Mouse (Mus musculus) bone marrow macrophage, adult 2 months (primary cell): ENCODE measurements around the gene Tcam1. TPM values are rescaled to one million over a fixed set of nuclear protein-coding genes. Genes with fewer than 3 reads are reported as not detected.
A peak's percentile ranks its signal among the peaks of the same experiment; 100 is the strongest.

ENCODE experiments used
- H3K27ac ChIP-seq: 2 replicates; pipeline ENCODE4 v1.5.1; 2012; ENCODE audit warnings: low read depth, low read length; ENCODE audit not compliant: insufficient read depth
- H3K4me1 ChIP-seq: 2 replicates; pipeline ENCODE4 v1.6.1; 2012; ENCODE audit warnings: low read length; ENCODE audit not compliant: control insufficient read depth, insufficient read depth
- H3K4me3 ChIP-seq: 2 replicates; pipeline ENCODE4 v1.5.1; 2012; ENCODE audit warnings: mild to moderate bottlenecking, low read length, moderate library complexity; ENCODE audit not compliant: insufficient read depth
- CTCF ChIP-seq: IDR thresholded peaks from 2 replicates; pipeline ENCODE4 v1.5.1; 2012; ENCODE audit warnings: low read depth, mild to moderate bottlenecking, low read length, moderate library complexity
- POLR2A ChIP-seq: IDR thresholded peaks from 2 replicates; pipeline ENCODE4 v1.6.1; 2012; ENCODE audit warnings: mild to moderate bottlenecking, low read depth, low read length, borderline replicate concordance
- polyA plus RNA-seq: library from polyadenylated mRNA; stranded (reverse); fragments of >200 nt; gene quantifications from 2 replicates; pipeline ENCODE4 v1.2.4, GENCODE M21; 2012; ENCODE audit not compliant: missing spikeins, insufficient read depth, insufficient read length

The Tcam1 gene
- polyA plus RNA-seq, 1 experiment = not detected

DNA sequence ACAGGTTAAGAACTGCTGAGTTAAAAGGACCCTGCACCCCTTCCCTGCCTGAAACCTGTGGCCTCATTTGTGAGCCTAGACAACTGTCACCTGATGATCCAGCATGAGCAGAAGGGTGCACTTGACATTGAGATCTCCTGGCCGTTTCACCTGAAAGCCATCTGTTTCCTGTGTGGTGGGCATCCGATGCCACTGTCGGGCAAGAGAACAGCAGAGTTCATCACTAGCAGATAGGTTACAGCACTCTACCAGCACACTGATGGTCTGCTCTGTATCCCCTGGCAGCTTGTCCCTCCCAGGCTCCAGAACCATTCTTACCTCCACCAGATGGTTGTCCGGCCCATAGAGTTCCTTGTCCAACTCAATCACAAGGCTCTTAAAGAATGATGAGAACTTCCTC is 10.9 kb upstream of the Tcam1 start:
- TF ChIP-seq POLR2A (no peak), CTCF (no peak)
- peaks cover 28% of the 10 kb centered on the region for H3K4me1 ChIP-seq
- no peak overlapping the region for H3K27ac ChIP-seq
- H3K4me3 ChIP-seq = no peak overlapping the region

DNA sequence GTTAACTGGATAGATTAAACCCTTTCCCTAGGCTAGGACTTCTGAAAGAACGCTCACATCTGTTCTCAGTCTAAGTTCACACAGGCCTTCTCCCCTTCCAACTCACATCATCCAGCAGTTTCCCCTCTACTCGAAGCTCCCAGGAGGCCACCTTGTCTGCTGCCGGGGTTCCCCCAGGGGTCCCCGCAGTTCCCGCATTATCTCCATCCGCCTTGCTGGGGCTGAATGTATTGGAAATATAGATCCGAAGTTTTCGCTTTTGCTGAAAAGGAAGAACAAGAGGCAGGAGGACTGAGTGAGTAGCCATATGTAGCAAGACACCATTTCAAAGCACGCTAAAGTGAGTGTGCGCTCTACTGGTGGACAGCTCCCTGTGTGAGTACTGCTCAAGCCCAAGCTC is 10.0 kb upstream of the Tcam1 start:
- peaks cover 34% of the 10 kb centered on the region for H3K4me1 ChIP-seq
- H3K27ac ChIP-seq = no peak overlapping the region
- no peak for TF ChIP-seq POLR2A
- no peak for TF ChIP-seq CTCF

DNA sequence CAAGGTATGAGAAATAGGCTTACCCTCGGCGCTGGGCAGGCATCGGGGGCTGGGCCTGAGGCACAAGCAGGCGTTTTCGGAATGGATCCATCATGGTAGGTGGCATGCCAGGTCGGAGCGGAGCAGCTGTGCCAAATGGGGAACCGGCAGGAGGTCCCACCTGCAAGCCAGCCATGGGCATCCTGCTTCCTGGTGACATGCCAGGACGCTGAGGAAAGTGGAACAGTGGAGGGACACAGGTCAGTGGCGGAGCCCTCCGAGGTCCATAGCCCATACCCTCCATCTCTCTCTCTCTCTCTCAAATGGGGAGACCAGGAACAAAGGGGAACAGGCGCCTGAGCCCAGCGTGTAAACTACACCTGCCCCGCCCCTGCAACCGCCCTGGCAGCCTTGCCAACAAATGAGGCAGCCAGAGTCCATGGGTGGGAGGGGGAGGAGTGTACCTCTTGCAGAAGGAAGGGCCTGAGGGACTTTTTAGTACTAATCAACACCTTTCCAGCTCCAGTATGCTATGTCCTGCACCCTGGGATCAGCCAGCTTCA is 9.1 kb upstream of the Tcam1 start:
- TF ChIP-seq POLR2A (no peak), CTCF (no peak)
- H3K4me1 ChIP-seq = peaks cover 34% of the 10 kb centered on the region
- no peak overlapping the region for H3K4me3 ChIP-seq
- no peak overlapping the region for H3K27ac ChIP-seq

More for the DNA sequence above, 10.0 kb upstream of the Tcam1 start:
- H3K4me3 ChIP-seq = no peak overlapping the region

DNA sequence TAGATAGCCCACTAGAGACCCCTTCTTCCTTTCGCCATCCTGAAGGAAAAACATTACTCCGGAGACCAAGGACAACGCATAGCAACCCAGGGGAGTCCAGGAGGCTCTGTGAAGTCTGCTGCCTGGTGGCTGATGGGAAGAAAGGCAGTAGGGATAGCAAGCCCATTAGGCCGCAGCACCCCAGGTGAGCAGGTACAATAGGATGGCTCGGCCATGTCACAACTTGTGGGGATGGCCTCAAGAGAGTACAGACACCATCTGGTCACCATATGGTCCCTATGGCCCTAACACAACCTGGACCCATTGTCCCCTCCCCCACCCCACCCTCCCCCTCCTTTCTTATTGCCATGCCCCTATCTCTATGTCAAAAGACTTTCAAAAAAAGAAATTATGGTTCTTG is 8.6 kb upstream of the Tcam1 start:
- H3K4me3 ChIP-seq = no peak overlapping the region
- peaks cover 34% of the 10 kb centered on the region for H3K4me1 ChIP-seq
- no peak overlapping the region for H3K27ac ChIP-seq
- no peak for TF ChIP-seq POLR2A
- TF ChIP-seq CTCF = no peak

- TF ChIP-seq POLR2A = no peak
- TF ChIP-seq CTCF = no peak
- no peak overlapping the region for H3K27ac ChIP-seq
- no peak overlapping the region for H3K4me3 ChIP-seq
- H3K4me1 ChIP-seq = peaks cover 34% of the 10 kb centered on the region
Measured at GRCm38 (mm10) chr11:106268326-106269059, 8.0 kb upstream of the Tcam1 start.

GRCm38 (mm10) chr11:106269060-106269431 is 7.4 kb upstream of the Tcam1 start:
- no peak for TF ChIP-seq CTCF
- no peak for TF ChIP-seq POLR2A
- Histone ChIP-seq H3K4me1 (peaks cover 36% of the 10 kb centered on the region), H3K4me3 (no peak overlapping the region), H3K27ac (no peak overlapping the region)

DNA sequence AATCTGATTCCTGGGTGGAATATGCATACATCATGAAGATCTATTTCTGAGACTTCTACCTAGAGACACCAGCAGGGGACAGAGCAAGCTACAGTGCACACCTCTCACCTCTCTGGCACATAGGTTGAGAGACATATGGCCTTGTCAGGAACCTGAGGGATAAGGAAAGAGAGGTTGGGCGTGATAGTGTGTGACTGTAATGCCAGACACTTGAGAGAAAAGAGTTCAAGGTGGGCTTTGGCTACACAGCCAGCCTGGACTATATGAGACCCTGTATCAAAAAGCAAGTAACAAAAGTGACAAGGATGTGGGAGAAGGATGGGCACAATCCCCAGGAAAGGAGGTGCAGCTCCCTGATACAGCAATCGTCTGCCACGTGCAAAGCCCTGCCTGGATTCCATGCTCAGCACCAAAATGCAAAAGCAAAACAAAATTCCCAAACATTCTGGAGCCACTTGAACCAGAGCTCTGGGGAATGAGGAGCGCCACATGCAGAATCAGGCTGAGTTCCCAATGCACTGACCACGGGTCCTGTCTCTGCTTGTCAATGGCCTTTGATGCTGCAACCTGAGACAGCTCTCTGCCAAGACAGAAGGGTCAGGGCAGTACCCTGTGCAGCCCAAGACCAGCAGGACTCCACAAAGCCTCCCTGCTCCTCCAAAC is 5.2 kb upstream of the Tcam1 start:
- Histone ChIP-seq H3K4me1 (peaks cover 36% of the 10 kb centered on the region), H3K27ac (0 out of 2 replicates have a peak overlapping the region, but pooled peaks have one; percentile 76), H3K4me3 (peak overlapping the region; percentile 74)
- TF ChIP-seq CTCF (no peak), POLR2A (no peak)

- Histone ChIP-seq H3K4me1 (peaks cover 36% of the 10 kb centered on the region), H3K4me3 (peak overlapping the region; percentile 74), H3K27ac (peak overlapping the region; percentile 76)
- TF ChIP-seq POLR2A (no peak), CTCF (no peak)
Measured at GRCm38 (mm10) chr11:106271794-106272643, 4.5 kb upstream of the Tcam1 start.

DNA sequence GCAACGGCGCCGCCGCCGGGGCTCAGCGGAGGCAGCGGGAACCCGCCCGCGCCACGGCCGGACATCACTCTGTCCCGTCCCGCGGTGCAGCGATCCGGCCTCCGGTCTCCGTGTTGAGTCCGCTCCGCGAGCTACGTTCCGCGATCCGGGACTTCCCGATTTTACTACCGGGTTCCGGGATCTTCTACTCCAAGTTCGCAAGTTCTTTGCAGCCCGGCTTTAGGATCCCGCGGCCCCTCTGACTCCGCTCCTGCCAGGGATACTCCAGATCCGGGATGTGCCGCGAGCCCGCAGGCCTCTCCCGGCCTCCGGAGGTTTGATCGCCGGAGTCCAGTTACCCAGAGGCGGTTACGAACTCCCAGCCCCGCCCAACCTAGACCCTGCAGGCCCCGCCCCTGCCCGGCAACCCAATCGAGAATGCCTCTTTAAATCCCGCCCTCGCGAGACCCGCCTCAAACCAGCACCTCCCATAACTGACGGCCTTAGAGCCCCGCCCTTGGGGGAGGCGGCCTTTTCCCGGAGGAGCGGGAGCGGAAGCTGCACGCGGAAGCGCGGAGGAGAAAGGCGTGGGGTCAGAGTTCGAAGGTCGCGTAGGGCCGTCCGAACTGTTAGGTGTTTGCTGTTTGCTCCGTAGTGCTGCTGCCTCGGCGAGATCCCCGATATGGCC is 3.7 kb upstream of the Tcam1 start, which contains the start of gene Smarcd2:
Gene Smarcd2, minus strand, starts transcription at position 329 of the 667 bp plus-strand sequence.
- 0 out of 2 replicates have a peak, but pooled peaks have one; percentile 46 for TF ChIP-seq POLR2A
- TF ChIP-seq CTCF = no peak
- Histone ChIP-seq H3K4me3 (peak within 1 kb of the TSS; percentile 74), H3K27ac (peak within 1 kb of the TSS; percentile 78), H3K4me1 (peaks cover 36% of the 10 kb centered on the region)
